Mouse (Mus musculus) kidney, adult 2 months (tissue): ENCODE data around the gene Opn1mw.

Source experiments
- CTCF ChIP-seq: fragments of 200-500 bp; conservative IDR thresholded peaks from 2 replicates; pipeline ENCODE4 v1.5.1; 2011; ENCODE audit warnings: low read depth, mild to moderate bottlenecking, control low read depth, low read length, moderate library complexity, mixed read lengths; ENCODE audit not compliant: insufficient read depth, insufficient read length
- POLR2A ChIP-seq: fragments of 200-500 bp; IDR thresholded peaks from one replicate; pipeline ENCODE4 v1.6.1; 2011; ENCODE audit warnings: low read depth, low read length, control low read depth

- no peak for TF ChIP-seq CTCF
- TF ChIP-seq POLR2A = no peak
Measured at GRCm38 (mm10) chrX:74103457-74104188, 23.6 kb upstream of the Opn1mw start.
